Mouse (Mus musculus) spleen, postnatal 4 days (tissue): Measurements from ENCODE around the gene Ost4.
A peak's percentile ranks its signal among the peaks of the same experiment; 100 is the strongest.

Experiments used
- DNase-seq, 2 experiments: peaks; one replicate each; pipeline ENCODE4 v3.0.0; 2022; ENCODE audit warnings: low spot score in 2 of 2

Gene Ost4

DNA sequence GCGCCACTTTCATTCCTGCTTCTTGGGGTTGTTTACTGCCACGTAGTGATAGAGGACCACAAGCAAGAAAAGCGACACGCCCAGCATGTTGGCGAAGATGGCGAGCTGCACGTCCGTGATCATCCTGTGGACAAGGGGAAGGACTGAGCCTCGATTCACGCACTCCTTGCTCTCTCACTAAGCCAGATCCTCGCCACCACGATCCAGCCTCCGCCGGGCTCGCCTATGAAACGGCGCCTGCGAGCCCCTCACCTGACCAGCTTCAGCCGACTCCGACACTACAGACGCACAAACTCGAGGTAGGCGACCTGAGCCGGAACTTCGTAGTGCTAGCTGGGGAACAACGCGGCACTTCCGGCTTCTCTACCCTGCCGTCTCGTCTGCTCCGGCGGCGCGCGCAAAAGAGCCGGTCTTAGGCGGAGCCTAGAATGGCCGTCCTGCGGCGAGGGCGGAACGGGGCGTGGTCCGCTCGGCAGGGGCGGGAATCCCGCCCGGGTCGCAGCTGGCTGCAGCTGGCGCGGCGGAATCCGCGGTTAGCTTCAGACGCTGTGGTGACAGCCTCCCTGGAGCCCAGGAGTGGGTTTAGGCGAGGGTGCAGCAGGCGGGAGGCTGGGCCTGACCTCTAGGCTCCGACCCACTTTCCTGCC, at the start of gene Ost4:
TSS of gene Ost4 (minus strand) at position 376 of the 647 bp plus-strand sequence.
- DNase-seq: peak; percentile 98 to 99

DNA sequence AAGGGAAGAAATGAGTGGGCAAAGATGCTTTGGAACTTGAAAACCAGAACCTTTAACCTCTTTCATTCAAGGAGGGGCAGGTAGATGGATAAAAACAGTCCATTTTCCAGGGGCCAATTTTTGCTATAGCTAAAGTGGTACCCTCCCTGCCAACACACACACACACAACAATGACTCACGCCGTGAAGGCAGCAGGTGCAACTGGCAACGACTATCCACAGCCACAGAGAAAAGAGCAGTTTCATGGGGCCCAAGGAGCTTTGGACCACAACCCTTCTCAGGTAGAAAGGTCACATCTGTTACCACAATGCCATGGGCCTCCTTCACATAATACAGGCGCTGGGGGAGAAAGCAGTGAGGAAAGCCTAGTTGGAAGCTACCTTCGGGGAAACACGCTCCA, 48.2 kb upstream of the Ost4 start:
- no peak for DNase-seq

DNA sequence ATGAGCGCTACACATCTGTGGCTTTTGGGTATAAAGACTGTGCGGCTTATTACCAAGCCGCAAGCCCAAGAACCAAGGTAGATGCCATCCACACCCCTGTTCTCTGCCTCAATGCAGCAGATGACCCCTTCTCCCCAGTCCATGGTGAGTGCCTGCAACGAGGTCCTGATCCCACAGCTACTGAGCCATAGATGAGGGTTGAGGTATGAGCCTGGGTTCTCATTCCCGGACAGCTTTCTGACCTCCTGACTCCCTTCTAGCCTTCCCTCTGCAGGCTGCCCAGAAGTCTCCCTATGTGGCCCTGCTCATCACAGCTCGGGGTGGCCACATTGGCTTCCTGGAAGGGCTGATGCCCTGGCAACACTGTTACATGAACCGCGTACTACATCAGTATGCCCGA, 47.0 kb upstream of the Ost4 start:
- DNase-seq: no peak

DNA sequence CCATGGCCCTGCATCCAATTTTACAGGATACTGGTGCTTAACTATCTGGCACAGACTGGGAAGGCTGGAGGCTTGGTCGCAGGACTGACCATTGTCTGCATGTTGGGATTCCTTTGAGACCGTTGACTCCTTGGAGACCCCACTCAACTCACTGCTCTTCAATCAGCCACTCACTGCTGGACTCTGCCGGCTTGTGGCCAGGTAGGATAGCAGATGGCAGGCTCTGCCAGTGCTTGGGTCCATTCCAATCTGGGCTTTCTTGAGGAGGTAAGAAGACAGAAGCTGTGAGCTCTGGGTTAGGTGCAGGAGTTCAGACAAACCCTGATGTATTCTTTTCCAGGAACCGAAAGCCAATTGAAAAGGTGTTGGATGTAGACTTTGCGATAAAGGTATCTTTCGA, 46.5 kb upstream of the Ost4 start:
- DNase-seq: no peak

DNA sequence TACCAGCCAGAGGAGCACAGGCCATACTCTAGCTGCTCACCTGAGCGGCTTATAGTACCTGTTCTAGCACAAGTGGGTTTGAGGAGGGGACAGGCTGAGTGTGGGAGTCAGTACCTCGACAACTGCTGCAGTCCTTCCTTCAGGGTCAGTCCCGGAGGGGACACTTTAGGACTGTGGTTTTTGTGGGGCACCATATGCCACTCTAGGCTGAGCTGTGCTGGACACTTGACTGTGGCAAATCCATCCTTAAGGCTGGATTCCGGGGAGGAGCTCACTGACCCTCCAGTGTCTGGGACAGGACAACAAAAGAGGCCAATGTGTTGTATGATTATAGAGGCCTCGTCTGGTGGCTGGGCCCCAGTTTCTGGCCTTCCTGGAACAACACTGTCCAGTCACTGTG, 45.0 kb upstream of the Ost4 start:
- DNase-seq: no peak

DNA sequence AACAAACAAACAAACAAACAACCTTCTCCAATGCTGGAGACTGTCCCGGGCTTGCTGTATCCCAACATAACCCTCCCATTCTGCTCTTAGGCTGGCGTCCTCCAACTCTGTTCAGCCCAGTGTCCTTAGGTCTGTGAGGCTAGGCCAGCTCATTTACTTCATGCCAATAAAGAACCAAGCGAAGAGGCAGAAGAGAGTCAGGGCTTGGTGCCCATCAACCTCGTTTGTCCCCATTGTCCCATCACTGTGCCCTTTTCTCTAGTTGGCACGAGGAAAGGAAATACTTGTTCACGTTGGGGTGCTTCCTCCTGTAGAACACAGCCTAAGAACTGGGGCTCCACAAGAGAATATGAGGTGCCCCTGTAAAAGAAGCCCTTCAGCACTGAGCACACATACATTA, 44.1 kb upstream of the Ost4 start:
- no peak for DNase-seq

DNA sequence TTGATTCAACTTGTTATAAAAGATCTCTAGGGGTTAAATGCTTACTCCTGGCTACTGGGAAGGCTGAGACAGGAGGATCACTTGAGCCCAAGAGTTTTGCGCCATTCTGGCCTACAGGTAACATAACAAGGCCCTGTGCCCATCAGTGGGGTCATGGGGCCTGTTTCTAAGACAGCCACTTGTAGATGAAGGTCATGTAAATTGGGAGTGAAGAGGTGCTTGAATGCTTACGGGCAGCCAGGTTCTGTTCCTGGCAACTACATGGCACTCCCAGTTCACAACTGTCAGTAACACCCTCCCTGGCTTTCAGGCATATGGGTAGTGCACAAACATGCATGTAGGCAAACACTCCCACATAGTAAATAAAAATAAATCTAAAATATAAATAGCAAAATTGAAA, 43.3 kb upstream of the Ost4 start:
- DNase-seq: no peak

DNA sequence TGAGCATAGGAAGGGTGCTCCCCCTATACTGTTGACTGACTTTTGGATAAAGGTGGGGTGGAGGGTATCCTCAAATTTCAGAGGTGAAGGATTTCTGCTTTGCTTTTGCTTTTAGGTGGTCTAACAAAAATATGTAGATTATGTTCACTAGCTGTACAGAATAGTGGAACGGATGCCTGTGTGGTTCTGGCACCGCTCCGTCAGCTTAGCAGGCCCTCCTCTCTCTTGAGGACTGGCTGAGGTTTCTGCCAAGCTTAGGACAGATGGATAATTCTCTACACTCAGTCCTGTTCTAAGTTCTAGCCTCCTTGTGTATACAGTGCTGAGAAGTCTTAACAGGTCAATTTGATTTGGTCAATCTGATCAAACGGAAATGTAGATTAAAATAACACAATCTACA, 42.9 kb upstream of the Ost4 start:
- no peak for DNase-seq

DNA sequence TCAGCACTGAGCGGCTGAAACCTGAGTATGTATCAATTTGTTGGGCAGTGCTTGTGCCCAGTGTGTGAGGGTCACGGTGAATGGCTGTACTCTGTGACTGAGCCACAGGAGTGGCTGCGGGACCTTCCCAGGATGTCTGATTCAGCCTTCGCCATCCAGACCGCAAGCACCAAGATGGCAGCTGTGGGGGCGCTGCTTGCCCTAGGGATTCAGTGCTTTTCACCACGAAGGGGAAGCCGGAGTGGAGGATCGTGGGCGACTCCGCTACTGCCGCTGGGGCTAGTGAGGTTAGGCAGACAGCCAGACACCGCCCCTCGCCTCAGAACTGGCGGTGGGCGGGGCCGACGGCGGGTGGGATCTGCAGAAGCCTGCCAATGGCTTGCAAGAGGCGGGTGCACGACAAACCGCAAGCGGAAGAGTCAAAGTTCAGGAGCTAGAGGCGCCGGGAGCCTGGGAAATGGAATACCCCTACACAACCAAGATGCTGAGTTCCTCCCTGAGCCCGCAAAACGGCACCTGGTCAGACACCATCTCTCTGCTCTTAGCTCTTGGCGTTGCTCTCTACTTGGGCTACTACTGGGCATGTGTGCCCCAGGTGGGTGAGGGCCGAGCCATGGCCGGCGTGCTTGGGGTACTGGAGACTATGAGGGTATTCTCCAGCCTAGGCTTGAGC, 42.2 kb upstream of the Ost4 start:
- peak; percentile 89 to 92 for DNase-seq

DNA sequence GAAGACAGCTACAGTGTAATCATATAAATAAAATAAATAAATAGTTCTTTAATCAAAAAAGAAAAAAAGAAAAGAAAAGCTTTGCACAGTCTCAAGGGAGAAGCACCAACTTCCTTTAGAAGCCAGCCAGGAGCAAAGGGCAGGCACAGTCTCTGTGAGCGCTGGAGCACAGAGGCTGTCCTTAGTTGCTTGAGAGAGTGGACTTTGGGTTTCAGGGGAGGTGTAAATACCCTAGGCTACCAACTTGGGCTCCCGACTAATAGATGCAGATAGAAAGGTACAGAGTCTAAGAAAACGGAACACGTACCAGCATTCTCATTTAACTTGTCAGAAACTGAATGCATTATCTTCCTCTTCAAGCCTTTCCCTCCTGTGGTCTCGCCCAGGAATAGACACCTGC, 41.0 kb upstream of the Ost4 start:
- no peak for DNase-seq

DNA sequence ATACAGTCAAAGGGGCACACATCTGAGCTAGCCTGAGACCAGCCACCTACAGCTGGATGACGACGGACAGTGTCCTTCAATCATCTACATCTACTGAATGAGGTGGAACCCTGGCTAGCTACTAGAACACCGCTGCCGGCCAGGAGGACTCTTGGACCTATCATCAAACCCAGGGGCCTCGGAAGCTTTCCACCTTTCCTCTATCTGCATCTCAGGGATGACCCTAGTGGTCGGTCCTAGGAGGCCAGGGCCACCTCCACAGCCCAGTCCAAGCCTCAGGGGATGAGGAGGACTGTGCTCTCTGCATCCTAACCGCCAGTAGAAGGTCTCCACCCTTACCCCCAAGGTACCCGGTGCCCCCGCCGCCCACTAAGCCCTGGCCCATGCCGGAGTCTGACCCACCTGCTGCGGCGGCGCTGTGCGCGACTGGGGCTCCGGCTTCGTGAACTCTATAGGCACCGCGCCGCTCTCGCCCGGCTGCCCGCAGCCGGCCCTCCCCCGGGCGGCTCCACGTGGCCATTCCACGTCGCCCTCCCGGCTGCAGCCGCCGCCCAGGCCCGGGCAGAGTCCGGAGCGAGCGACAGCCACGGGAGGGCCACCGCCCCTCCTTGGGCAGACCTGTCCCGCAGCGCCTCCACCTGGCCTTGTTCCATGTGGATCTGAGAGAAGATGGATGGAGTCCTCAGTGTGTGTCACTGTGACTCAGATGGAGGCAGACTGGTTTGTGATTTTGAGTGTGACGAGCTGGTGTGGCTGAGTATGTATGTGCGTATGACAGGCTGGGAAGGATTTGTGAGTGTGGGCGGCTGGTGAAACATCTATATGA, 37.6 kb upstream of the Ost4 start, which contains the start of gene Cgref1:
TSS of gene Cgref1 (minus strand) at position 636 of the 826 bp plus-strand sequence.
- peak; percentile 37 to 71 for DNase-seq

DNA sequence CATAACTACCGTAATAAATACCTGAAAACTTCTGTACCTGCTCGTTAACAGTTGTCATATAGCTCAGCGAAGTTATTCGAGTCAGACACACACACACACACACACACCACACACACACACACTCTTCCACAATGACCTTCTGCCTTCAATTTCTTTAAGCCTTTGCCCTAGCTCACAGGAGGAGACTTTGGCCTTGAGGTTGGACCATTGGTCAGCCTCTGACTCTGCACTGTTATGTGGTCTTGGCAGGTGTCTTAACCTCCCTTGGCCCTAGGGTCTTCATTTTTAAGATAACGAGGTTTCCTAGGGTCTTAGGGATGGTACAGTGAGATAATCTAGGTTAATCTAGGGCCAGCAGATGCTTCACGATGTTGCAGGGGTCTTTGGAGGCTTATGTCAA, 36.8 kb upstream of the Ost4 start:
- no peak for DNase-seq

DNA sequence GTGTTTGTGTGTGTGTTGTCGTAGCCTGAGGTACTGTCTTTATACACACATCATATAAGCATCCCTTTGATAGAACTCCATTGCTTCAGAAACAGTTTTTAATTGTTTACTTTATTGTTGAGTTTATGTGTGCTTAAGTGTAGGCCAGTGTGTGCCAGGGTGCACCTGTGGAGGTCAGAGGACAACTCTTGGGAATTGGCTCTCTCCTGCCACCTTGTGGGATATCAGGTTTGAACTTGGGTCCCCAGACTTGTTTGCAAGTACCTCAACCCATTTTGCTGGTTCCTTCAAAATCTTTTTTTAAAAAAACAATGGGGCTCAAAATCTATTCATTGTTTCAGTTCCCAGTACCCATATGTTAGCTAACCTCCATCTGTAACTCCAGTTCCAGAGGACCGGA, 35.4 kb upstream of the Ost4 start:
- DNase-seq: no peak

DNA sequence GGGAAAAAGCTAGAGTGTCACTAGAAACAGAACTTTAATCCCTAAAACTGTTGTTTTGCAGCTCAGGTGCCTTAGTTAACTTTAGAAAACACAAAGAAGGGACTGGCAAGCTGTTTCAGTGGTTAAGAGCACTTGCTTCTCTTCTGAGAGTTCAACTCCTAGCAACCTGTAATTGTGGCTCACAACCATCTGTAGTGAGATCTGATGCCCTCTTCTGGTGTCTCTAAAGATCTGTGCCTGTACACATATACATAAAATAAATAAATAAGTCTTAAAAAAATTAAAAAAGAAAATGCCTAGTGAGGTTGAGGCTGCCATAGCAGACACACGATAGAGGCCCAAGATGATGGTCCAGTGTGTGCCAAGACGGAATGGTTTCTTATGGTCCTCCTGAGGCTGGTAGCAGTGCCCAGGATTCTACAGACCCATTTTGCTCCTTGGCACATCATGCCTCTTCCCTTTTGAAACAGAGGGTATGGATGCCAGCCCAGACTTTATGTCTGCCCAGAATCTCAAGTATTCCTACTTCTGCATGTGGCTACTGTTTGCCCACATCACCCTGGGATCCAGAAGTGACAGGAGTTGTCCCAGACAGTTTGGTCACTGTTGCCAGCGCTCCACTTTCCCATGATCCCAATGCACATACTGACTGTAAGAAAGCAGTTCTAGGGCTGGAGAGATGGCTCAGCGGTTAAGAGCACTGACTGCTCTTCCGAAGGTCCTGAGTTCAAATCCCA, 27.3 kb upstream of the Ost4 start:
- DNase-seq: no peak

DNA sequence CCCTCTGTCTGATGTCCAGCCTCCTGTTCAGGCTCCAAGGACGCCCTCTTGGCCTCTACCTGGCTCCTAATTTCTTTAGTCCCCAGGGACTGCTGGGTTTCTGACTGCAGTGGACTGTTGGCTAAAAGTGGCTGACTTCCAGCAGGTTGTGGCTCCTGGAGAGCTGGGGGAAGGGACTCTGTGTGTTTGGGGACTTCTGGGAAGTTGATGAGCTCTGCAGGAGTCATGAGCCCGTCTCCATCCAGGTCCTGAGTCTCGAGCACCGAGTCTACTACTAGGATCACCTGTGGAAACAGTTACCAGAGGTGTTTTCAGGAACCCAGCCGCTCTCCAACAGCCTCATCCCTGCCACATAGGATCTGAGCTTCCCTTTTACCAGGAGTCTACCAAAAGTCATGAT, 26.1 kb upstream of the Ost4 start:
- peak in 1 of 2 experiments; percentile 53 for DNase-seq

DNA sequence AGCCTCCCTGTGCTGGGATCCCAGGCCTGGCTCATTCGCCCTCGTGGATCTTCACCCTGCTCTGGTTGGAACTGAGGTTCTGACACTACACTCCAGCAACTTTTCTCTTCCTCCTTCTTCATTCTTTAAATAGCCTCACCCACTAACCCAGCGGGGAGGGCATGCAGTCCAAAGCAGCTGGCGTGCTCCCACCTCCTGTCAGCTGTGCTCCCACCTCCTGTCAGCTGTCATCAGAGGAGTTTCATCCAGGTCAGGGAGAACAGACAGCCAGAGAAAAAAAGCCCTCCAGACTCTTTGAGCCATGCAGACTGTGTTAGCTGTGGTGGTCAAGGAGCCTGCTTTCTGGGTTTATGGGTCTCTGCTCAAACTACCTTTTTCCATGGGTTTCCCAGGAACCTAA, 23.8 kb upstream of the Ost4 start:
- DNase-seq: no peak

DNA sequence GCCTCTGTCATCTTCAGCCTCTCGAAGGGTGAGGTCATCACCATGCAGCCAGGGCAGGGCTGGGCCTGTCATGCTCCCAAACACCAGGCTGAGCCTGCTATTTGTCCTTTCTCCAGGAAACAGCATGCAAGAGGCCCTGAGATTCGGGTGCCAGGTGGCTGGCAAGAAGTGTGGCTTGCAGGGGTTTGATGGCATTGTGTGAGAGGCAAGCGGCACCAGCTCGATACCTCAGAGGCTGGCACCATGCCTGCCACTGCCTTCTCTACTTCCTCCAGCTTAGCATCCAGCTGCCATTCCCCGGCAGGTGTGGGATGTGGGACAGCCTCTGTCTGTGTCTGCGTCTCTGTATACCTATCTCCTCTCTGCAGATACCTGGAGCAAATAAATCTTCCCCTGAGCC, 23.3 kb upstream of the Ost4 start:
- no peak for DNase-seq

DNA sequence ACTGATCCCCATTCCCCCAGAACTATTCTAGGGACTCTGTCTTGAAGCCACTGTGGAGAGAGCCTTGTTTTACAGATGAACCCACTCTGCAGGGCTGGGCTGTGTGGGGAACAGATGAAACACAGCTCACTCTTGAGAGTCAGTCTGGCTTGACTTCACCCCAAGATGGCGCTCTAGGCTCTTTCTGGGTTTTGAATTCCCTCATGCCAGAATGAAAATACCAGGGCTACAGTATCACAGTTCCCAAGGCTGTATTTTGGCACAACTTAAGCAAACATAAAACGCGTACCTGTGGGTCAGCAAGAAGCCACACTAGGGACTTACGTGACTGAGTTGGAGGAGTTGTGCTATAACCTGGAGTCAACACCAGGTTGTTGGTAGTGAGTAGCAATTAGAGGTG, 22.5 kb upstream of the Ost4 start:
- peak; percentile 50 to 77 for DNase-seq

DNA sequence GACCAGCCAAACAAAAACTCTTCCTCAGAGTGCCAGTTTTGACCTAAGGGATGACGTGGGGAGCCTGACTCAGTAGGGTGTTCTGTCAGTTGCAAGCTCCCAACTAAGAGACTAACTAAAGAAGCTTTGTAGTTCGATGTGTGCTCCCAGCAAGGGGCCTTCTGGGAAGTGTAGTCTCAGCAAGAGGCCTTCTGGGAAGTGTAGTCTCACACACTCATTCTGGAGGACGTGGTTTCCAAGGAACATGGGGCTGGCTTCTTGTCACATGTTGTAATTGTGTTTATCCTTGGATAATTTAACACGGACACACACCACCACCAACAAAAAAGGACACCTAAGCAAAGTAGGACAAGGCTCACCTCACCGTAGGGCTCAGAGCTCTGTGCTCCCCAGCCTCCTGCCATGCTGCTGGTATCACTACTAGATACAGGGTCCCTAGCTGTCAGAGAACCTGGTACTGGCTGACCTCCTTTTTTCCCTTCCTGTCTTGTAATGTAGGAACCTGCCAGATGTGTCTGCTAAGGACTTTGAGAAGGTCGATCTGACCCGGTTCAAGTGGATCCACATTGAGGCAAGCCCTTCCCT, 20.4 kb upstream of the Ost4 start:
- DNase-seq: no peak

DNA sequence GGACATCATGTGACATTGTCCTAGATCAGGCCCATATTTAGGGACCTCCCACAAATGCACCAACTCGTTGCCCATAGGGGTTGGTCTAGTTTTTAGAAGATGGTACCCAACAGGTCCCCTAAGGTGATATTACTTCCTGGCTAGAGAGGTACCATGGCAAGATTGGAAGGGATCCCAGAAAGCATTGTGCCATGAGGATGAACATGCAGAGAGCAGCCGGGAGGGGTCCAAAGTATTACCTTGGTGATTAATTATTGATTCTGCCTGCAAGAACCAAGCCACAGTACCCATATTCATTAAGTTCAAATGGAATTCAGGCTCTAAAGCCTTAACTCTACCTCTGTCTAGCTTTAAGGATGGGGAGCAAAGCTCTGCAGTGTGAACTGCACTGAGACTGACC, 18.5 kb upstream of the Ost4 start:
- no peak for DNase-seq

DNA sequence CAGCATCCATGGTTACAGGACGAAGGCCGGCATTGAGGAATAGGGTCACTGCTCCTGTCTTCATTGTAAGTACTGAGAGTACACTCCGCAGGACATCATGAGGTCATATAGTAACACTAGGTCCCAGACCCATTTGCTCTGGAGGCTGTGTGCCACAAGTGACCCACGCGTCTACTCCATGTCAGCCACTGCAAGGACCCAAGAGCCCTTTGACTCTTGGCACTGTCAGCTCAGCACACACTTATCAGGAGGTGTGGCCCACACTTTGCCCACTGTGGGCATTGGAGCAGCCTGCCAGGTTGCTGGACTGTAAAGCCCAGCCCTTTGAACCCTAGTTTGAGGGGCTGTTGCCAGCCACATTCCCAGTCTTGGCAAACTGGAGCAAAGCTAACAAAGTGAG, 17.6 kb upstream of the Ost4 start:
- DNase-seq: peak in 1 of 2 experiments; percentile 51

DNA sequence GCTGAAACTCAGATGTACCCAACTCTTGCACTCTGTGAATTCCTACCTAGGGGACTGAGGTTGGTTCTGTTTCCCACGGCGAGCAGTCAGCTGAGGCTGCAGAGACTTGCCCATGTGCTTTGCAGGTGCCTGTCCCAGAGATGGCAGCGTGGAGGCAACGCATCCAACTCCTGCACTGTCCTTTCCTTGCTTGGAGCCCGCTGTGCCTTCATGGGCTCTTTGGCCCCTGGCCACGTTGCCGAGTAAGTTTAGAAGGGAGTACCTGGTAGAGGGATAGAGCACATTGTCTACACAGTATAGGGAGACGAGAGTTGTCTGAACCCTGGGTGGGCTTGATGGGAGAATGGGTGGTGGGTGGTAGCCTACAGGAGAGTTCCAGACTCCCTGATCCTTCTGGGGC, 17.0 kb upstream of the Ost4 start:
- peak in 1 of 2 experiments; percentile 58 for DNase-seq
